Mouse (Mus musculus): Measurements from ENCODE around the gene Abhd8. TPM values are rescaled to one million over a fixed set of nuclear protein-coding genes. Genes with fewer than 3 reads are reported as not detected.

Gene Abhd8
- polyA plus RNA-seq, 1 experiment from 2014 or later = 127 TPM

- WGBS = 4% methylated on average over 58 of the region's 58 CpGs
- Histone ChIP-seq H3K9me3 (ENCODE audit: control insufficient read depth, low read length) (no peaks in the 10 kb centered on the region), H3K4me3 (replicated peaks; ENCODE audit: low read length) (peak within 1 kb of the TSS; percentile 83), H3K27ac (ENCODE audit: low read length) (peak within 1 kb of the TSS; percentile 86), H3K4me1 (replicated peaks; ENCODE audit: control insufficient read depth, insufficient read depth, low read length) (peaks cover 45% of the 10 kb centered on the region), H3K27me3 (replicated peaks; ENCODE audit: control insufficient read depth, insufficient read depth, low read length) (no peaks in the 10 kb centered on the region), H3K36me3 (ENCODE audit: control insufficient read depth, insufficient read depth) (peaks cover 5% of the 10 kb centered on the region; the same call in 1 of the 2 replicates), H3K9ac (replicated peaks; ENCODE audit: low read depth, low read length) (peak within 1 kb of the TSS; percentile 100), H3K4me2 (ENCODE audit: low read length) (peak within 1 kb of the TSS; percentile 84)
- peak; percentile 86 for ATAC-seq
These were observed 22.0 kb upstream of the Abhd8 start, which contains the start of gene Ano8 for GRCm38 (mm10) chr8:71485142-71486135. Ano8 (minus strand) TSS chr8:71485963.

- no peak overlapping the region for H3K27ac ChIP-seq (ENCODE audit: low read length)
- H3K4me1 ChIP-seq (replicated peaks; ENCODE audit: control insufficient read depth, insufficient read depth, low read length) = peaks cover 45% of the 10 kb centered on the region
- 92% methylated on average over 19 of the region's 19 CpGs for WGBS
- peak overlapping the region; percentile 84 for H3K4me2 ChIP-seq (ENCODE audit: low read length)
- H3K9me3 ChIP-seq (ENCODE audit: control insufficient read depth, low read length) = no peaks in the 10 kb centered on the region
- peak overlapping the region; percentile 100 for H3K9ac ChIP-seq (replicated peaks; ENCODE audit: low read depth, low read length)
- no peaks in the 10 kb centered on the region for H3K27me3 ChIP-seq (replicated peaks; ENCODE audit: control insufficient read depth, insufficient read depth, low read length)
- ATAC-seq = no peak
- peaks cover 5% of the 10 kb centered on the region; the same call in 1 of the 2 replicates for H3K36me3 ChIP-seq (ENCODE audit: control insufficient read depth, insufficient read depth)
- H3K4me3 ChIP-seq (replicated peaks; ENCODE audit: low read length) = peak overlapping the region; percentile 83
These were observed 21.3 kb upstream of the Abhd8 start for GRCm38 (mm10) chr8:71484736-71485135.

GRCm38 (mm10) chr8:71483932-71484331 lies 20.5 kb upstream of the Abhd8 start:
- 49% methylated on average over 8 of the region's 8 CpGs for WGBS
- no peak overlapping the region for H3K9ac ChIP-seq (replicated peaks; ENCODE audit: low read depth, low read length)
- H3K36me3 ChIP-seq (ENCODE audit: control insufficient read depth, insufficient read depth) = peaks cover 12% of the 10 kb centered on the region
- ATAC-seq = no peak
- H3K27ac ChIP-seq (ENCODE audit: low read length) = no peak overlapping the region
- no peak overlapping the region for H3K4me2 ChIP-seq (ENCODE audit: low read length)
- peaks cover 37% of the 10 kb centered on the region for H3K4me1 ChIP-seq (replicated peaks; ENCODE audit: control insufficient read depth, insufficient read depth, low read length)
- no peaks in the 10 kb centered on the region for H3K9me3 ChIP-seq (ENCODE audit: control insufficient read depth, low read length)
- H3K27me3 ChIP-seq (replicated peaks; ENCODE audit: control insufficient read depth, insufficient read depth, low read length) = no peaks in the 10 kb centered on the region
- H3K4me3 ChIP-seq (replicated peaks; ENCODE audit: low read length) = no peak overlapping the region

- Histone ChIP-seq H3K4me1 (replicated peaks; ENCODE audit: control insufficient read depth, insufficient read depth, low read length) (peaks cover 27% of the 10 kb centered on the region), H3K4me2 (ENCODE audit: low read length) (no peak overlapping the region), H3K4me3 (replicated peaks; ENCODE audit: low read length) (no peak overlapping the region), H3K27ac (ENCODE audit: low read length) (no peak overlapping the region), H3K9me3 (ENCODE audit: control insufficient read depth, low read length) (no peaks in the 10 kb centered on the region), H3K27me3 (replicated peaks; ENCODE audit: control insufficient read depth, insufficient read depth, low read length) (no peaks in the 10 kb centered on the region), H3K36me3 (ENCODE audit: control insufficient read depth, insufficient read depth) (peaks cover 20% of the 10 kb centered on the region), H3K9ac (replicated peaks; ENCODE audit: low read depth, low read length) (no peak overlapping the region)
- no peak for ATAC-seq
- 96% methylated on average over 11 of the region's 11 CpGs for WGBS
These were observed 15.5 kb upstream of the Abhd8 start for GRCm38 (mm10) chr8:71478943-71479342.

GRCm38 (mm10) chr8:71477196-71477845 lies 13.9 kb upstream of the Abhd8 start:
- peaks cover 17% of the 10 kb centered on the region for H3K4me1 ChIP-seq (replicated peaks; ENCODE audit: control insufficient read depth, insufficient read depth, low read length)
- 31% methylated on average over 14 of the region's 14 CpGs for WGBS
- peak; percentile 4; the same call in 1 of the 2 replicates for ATAC-seq
- H3K9ac ChIP-seq (replicated peaks; ENCODE audit: low read depth, low read length) = peak overlapping the region; percentile 66
- H3K36me3 ChIP-seq (ENCODE audit: control insufficient read depth, insufficient read depth) = peaks cover 23% of the 10 kb centered on the region
- no peaks in the 10 kb centered on the region for H3K9me3 ChIP-seq (ENCODE audit: control insufficient read depth, low read length)
- peak overlapping the region; percentile 64 for H3K4me2 ChIP-seq (ENCODE audit: low read length)
- peak overlapping the region; percentile 93 for H3K27ac ChIP-seq (ENCODE audit: low read length)
- H3K27me3 ChIP-seq (replicated peaks; ENCODE audit: control insufficient read depth, insufficient read depth, low read length) = no peaks in the 10 kb centered on the region
- peak overlapping the region; percentile 56 for H3K4me3 ChIP-seq (replicated peaks; ENCODE audit: low read length)

GRCm38 (mm10) chr8:71476099-71476940 lies 12.9 kb upstream of the Abhd8 start:
- Histone ChIP-seq H3K4me3 (replicated peaks; ENCODE audit: low read length) (peak overlapping the region; percentile 56), H3K27ac (ENCODE audit: low read length) (peak overlapping the region; percentile 93), H3K4me2 (ENCODE audit: low read length) (peak overlapping the region; percentile 64), H3K9ac (replicated peaks; ENCODE audit: low read depth, low read length) (peak overlapping the region; percentile 66), H3K27me3 (replicated peaks; ENCODE audit: control insufficient read depth, insufficient read depth, low read length) (no peaks in the 10 kb centered on the region), H3K36me3 (ENCODE audit: control insufficient read depth, insufficient read depth) (peaks cover 18% of the 10 kb centered on the region), H3K9me3 (ENCODE audit: control insufficient read depth, low read length) (no peaks in the 10 kb centered on the region), H3K4me1 (replicated peaks; ENCODE audit: control insufficient read depth, insufficient read depth, low read length) (peaks cover 17% of the 10 kb centered on the region)
- peak; percentile 75 for ATAC-seq
- WGBS = under 1% methylated on average over 90 of the region's 121 CpGs

- Histone ChIP-seq H3K27ac (ENCODE audit: low read length) (peak overlapping the region; percentile 93), H3K4me3 (replicated peaks; ENCODE audit: low read length) (peak overlapping the region; percentile 56), H3K27me3 (replicated peaks; ENCODE audit: control insufficient read depth, insufficient read depth, low read length) (no peaks in the 10 kb centered on the region), H3K4me1 (replicated peaks; ENCODE audit: control insufficient read depth, insufficient read depth, low read length) (peaks cover 19% of the 10 kb centered on the region), H3K9ac (replicated peaks; ENCODE audit: low read depth, low read length) (peak overlapping the region; percentile 66), H3K9me3 (ENCODE audit: control insufficient read depth, low read length) (no peaks in the 10 kb centered on the region), H3K36me3 (ENCODE audit: control insufficient read depth, insufficient read depth) (peaks cover 18% of the 10 kb centered on the region), H3K4me2 (ENCODE audit: low read length) (peak overlapping the region; percentile 64)
- no peak for ATAC-seq
- 30% methylated on average over 4 of the region's 4 CpGs for WGBS
These were observed 12.2 kb upstream of the Abhd8 start for GRCm38 (mm10) chr8:71475702-71476075.

- Histone ChIP-seq H3K4me2 (ENCODE audit: low read length) (no peak overlapping the region), H3K36me3 (ENCODE audit: control insufficient read depth, insufficient read depth) (peaks cover 18% of the 10 kb centered on the region), H3K9me3 (ENCODE audit: control insufficient read depth, low read length) (no peaks in the 10 kb centered on the region), H3K4me3 (replicated peaks; ENCODE audit: low read length) (no peak overlapping the region), H3K27ac (ENCODE audit: low read length) (no peak overlapping the region), H3K27me3 (replicated peaks; ENCODE audit: control insufficient read depth, insufficient read depth, low read length) (no peaks in the 10 kb centered on the region), H3K4me1 (replicated peaks; ENCODE audit: control insufficient read depth, insufficient read depth, low read length) (peaks cover 24% of the 10 kb centered on the region), H3K9ac (replicated peaks; ENCODE audit: low read depth, low read length) (no peak overlapping the region)
- 89% methylated on average over 25 of the region's 25 CpGs for WGBS
- no peak for ATAC-seq
These were observed 11.6 kb upstream of the Abhd8 start for GRCm38 (mm10) chr8:71474785-71475701.
